Mouse (Mus musculus) brain, adult 2 months (tissue): Measurements from ENCODE around the gene Mlkl.
"Not testable (repeated sequence)": the region's sequence is repeated elsewhere in the genome, so short reads cannot be mapped to it uniquely, and the experiment has no call there.

Experiments used
- DNase-seq: peaks from one replicate; pipeline ENCODE4 v3.0.0; 2011; ENCODE audit warnings: low read depth, low spot score

The Mlkl gene

GRCm38 (mm10) chr8:111313961-111314360 lies 24.0 kb downstream of the Mlkl start:
- DNase-seq: not testable (repeated sequence)

- DNase-seq: no peak
Observed at GRCm38 (mm10) chr8:111312758-111313162, 25.2 kb downstream of the Mlkl start.

GRCm38 (mm10) chr8:111310006-111310405 lies 28.0 kb downstream of the Mlkl start:
- not testable (repeated sequence) for DNase-seq

DNA sequence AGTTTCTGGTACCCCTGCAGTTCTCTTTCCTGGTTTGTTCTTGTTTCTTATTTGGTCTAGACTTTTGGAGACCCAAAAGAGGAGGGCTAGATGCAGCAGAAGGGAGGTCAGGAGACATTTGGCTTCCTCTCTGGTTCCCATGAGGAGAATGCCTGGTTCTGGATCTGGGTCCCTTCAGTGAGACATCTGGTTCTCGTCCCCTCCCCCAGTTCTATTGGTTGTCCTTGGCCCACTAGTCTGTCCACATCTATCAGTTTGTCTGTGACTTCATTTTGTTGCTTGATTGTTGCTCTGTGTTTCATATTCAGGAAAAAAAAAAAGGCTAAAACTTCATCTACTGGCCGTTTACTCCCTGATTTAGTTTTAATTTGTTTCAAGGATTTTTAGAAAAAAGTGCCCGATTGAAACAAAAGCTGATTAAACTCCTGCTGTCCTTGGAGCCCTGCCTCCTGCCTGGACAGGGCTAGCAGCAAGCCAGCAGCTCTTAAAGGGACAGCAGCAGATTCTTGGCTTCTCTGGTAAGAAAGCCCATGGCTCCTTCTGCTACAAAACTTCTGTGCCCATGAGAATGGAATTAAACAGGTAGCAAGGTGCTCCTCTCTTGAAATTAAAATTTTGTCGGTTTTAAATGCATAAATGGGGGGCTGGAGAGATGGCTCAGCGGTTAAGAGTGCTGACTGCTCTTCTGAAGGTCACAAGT lies 32.8 kb downstream of the Mlkl start:
- DNase-seq: peak; percentile 44

DNA sequence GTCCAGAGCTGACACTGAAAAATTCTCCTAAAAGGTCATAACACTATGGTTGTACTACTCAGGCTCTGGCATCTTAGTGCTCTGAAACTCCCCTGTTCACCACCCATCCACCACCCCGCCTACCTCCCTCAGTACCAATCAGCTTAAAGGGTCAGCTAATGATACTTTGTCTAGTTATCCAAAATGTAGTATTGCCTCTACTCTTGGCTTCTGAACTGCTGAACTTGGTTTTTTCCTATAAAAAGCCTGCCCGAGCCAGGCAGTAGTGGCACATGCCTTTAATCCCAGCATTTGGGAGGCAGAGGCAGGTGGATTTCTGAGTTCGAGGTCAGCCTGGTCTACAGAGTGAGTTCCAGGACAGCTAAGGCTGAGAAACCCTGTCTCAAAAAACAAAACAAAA lies 33.6 kb downstream of the Mlkl start:
- DNase-seq: no peak

DNA sequence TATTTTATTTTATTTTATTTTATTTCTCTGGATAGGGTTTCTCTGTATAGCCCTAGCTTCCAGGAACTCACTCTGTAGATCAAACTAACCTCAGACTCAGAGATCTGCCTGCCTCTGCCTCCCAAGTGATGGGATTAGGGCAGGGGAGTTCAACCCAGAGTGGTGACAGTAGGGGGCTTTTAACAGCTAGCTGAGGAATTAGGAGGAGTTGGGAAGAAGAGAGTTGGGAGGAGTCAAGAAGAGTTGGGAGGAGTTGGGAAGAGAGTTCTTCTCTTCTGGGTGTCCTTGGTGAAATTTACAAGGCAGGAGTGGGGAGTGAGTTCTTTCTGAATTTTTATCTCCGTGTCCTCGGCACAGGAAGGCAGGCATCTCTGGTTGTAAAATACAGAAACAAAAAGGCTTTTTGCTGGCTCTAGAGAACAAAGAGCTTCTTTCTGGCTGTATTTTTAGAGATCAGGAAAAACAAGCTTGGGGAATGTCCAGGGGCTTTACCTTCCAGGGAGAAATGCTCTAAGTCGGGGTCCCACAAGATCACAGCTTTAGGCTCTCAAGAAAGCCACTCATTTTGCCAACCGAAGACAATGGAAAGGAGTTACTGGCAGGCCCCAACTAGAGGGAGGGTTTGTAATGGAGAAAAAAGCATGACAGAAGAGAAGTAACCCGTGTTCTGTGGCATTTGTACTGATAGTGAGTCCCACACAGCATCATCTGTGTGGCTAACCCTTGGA lies 34.7 kb downstream of the Mlkl start:
- DNase-seq: not testable (repeated sequence)

DNA sequence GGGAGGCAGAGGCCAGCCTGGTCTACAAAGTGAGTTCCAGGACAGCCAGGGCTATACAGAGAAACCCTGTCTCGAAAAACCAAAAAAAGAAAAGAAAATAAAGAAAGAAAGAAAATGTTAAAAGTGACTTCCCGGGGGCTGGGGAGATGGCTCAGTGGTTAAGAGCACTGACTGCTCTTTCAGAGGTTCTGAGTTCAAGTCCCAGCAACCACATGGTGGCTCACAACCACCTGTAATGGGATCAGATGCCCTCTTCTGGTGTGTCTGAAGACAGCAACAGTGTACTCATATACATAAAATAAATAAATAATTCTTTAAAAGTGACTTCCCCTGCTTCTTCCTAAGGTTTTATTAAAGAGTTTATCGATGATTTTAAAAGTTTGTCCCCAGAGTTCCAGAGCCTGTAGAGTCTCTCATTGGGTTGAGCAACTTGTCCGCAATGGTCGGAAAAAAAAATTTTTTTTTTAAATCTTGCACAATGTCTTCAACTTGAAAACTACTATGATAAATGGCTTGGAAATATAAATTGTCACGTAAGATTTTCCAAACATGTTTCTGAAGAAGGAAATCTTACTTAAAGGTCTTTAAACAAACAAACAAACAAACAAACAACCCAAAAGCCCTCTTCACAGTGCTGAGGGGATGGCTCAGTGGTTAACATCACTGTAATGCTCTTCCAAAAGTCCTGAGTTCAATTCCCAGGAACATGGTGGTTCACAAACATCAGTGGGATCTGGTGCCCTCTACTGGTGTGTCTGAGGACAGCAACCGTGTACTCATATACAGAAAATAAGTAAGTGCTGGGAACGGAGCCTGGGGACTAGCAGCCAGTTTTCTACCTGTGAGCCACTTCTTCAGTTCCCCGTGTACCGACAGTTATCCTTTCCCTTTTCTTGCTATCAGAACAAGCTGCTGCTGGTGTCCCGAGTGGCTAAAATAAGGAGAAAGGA lies 37.1 kb downstream of the Mlkl start:
- DNase-seq: no peak

DNA sequence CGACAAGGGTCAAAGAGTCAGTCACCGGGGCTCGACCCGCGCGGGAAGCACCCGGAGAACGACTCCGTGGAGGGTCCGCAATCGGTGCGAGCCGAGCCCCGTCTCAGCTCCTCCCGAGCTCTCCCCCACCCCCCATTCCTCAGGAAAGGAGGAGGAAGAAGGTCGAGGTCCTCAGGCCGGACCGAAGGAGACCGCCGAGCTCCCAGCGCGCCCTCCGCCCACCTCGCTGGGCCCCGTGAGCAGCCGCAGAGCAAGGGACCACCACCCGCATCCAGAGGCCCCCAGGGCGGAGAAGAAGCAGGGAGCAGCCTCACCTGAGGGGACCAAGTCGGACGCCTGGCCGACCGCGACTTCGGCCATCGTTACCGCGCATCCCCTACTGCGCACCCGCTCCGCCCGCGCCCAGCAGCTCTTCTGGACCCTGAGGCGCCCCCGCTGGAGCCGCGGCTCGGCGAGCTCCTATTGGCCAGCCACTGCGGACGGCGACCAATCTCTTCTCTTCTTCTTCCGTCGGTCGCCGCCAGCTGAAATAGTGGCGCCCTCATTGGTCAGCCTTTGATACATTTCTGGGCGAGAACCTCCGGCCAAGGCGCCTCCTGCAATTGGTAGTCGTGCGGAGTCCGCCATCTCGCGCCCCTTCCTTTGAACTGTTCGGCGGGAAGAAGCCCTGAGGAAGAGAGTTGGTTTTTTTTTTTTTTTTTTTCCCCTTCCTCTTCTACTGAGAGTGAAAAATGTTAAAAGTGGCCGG lies 38.0 kb downstream of the Mlkl start, which contains the start of gene Rfwd3:
Gene Rfwd3, minus strand, starts transcription at position 402 of the 748 bp plus-strand sequence.
- DNase-seq: peak; percentile 99

GRCm38 (mm10) chr8:111299363-111299820 lies 38.6 kb downstream of the Mlkl start:
- peak; percentile 28 for DNase-seq

DNA sequence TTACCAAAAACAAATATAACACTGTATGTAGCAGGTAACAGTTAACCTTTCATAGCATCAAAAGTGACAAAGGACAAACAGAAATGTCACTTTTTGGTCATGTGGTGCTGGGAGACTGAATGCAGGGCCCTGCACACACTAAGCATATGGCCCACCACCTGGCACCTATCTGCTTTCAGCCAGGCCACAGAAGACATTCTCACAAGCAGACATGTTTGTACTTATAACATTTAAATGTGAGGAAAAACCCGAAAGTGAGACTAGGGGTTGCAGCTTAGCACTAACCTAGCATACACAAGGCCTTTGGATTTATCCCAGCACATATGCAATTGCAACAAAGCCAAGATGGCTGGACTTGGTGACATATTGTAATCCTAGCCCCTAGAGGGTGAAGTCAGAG lies 40.0 kb downstream of the Mlkl start:
- peak; percentile 61 for DNase-seq

DNA sequence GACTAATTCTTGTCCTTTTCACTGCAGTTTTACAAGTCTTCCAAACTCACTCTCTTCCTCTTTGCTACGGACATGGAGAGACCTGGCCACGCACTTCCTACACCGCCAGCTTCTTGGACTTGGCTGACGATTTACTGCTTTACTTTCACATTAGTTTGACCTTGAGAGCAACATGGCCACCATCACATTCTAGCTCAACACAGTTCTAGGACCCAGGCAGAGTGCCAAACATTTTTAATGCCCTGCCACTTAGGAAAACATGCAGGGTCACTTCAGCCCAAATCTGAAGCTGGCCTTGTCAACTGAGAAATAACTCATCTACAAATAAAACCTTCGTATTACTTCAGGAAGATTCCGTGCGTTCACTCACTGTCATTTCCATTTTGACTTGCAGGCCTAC lies 46.2 kb downstream of the Mlkl start:
- no peak for DNase-seq

- no peak for DNase-seq
Observed at GRCm38 (mm10) chr8:111290586-111290985, 47.4 kb downstream of the Mlkl start.

GRCm38 (mm10) chr8:111285603-111286002 lies 52.4 kb downstream of the Mlkl start:
- DNase-seq: no peak

DNA sequence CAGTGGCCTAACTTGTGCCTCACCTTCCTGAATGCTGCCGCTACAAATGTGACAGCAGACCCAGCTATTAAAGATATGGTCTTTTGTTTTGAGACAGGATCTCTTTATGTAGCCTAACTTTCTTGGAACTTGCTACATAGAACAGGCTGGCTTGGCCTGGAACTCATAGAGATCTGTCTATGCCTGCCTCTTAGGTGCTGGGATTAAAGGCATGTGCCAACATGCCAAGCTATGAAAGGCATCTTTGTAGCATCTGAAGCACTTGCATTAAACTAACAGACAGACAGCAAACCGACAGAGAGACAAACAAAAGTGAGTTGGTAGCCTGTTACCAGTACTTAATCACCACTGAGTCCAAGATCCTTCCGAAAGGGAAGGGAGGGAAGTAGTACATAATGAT lies 55.9 kb downstream of the Mlkl start:
- DNase-seq: no peak

- DNase-seq: peak; percentile 17
Observed at GRCm38 (mm10) chr8:111268277-111268676, 69.7 kb downstream of the Mlkl start.

DNA sequence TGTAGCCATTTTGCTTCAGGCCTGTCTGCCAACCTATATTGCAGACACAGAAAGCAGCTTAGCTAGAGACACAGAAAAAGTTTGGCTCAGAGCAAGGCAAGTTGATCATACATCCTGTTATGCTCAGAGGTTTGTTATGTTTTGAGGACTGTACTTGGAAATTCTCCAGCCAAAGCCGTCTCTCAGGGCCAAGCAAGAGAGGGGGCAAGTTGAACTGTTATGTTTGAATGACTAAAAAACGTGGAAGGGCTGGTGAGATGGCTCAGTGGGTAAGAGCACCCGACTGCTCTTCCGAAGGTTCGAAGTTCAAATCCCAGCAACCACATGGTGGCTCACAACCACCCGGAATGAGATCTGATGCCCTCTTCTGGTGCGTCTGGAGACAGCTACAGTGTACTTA lies 71.8 kb downstream of the Mlkl start:
- not testable (repeated sequence) for DNase-seq

DNA sequence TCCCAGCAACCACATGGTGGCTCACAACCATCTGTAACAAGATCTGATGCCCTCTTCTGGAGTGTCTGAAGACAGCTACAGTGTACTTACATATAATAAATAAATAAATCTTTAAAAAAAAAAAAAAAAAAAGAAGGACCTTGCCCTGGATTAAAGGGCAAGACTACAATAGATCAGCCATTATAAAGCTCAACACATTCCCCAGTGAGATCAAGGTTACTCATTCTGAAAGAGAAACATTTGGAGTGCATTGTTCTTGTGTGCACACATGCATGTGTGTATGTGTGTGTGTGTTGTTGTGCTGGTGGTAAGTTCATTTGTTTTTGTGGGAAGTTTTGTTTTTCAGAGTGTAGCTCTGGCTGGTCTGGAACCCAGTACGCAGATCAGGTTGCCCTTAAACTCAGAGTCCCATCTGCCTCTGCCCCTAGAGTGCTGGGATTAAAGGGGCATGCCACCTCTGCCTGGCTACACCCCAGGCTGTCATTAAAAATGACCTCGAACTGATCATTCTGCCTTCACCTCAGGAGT lies 73.2 kb downstream of the Mlkl start:
- DNase-seq: no peak

DNA sequence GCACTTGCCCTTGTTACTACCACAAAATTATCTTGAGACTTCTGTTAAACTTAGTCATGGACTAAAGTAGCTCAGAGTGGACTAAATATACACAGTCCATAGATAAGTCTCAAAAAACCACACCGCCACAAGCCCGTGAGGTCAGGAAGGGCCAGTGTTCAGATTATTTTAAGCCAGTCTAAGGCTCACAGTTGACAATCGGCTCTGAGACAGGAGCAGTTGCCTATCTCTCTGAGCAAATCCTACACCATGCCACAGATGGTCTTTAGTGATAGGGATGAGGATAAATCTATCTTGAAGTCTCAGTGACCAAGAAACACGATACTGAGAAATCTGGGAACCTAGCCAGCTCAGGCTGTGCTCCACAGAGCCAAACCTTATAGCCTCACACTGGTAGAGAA lies 76.0 kb downstream of the Mlkl start:
- peak; percentile 20 for DNase-seq
